Mouse (Mus musculus): ENCODE measurements around the gene Top3b. TPM values are rescaled to one million over a fixed set of nuclear protein-coding genes. Genes with fewer than 3 reads are reported as not detected.

The Top3b gene
- polyA plus RNA-seq, 1 experiment from 2014 or later = 64.0 TPM

GRCm38 (mm10) chr16:16879025-16879424, 8.5 kb downstream of the Top3b start:
- H3K36me3 ChIP-seq (ENCODE audit: control insufficient read depth, insufficient read depth, low read length) = peaks cover 86% of the 10 kb centered on the region
- H3K9ac ChIP-seq (ENCODE audit: low read length) = no peak overlapping the region
- no peak for DNase-seq (ENCODE audit: low spot score)
- H3K4me2 ChIP-seq (ENCODE audit: low read length) = no peak overlapping the region
- no peak overlapping the region for H3K4me3 ChIP-seq (ENCODE audit: low read depth, low read length)
- ATAC-seq (replicated peaks; ENCODE audit: low FRiP score, low TSS enrichment, low read depth) = no peak
- no peaks in the 10 kb centered on the region for H3K27me3 ChIP-seq (replicated peaks; ENCODE audit: control insufficient read depth, insufficient read depth, low read length)
- 93% methylated on average over 5 of the region's 5 CpGs for WGBS
- H3K27ac ChIP-seq (ENCODE audit: low read depth) = no peak overlapping the region
- H3K4me1 ChIP-seq (replicated peaks; ENCODE audit: control insufficient read depth, insufficient read depth, low read length) = no peaks in the 10 kb centered on the region
- peaks cover 6% of the 10 kb centered on the region; the same call in 1 of the 2 replicates for H3K9me3 ChIP-seq (ENCODE audit: control insufficient read depth, low read length)

GRCm38 (mm10) chr16:16888341-16888740, 17.8 kb downstream of the Top3b start:
- Histone ChIP-seq H3K4me1 (replicated peaks; ENCODE audit: control insufficient read depth, insufficient read depth, low read length) (no peaks in the 10 kb centered on the region), H3K9ac (ENCODE audit: low read length) (no peak overlapping the region), H3K4me3 (ENCODE audit: low read depth, low read length) (no peak overlapping the region), H3K27me3 (replicated peaks; ENCODE audit: control insufficient read depth, insufficient read depth, low read length) (no peaks in the 10 kb centered on the region), H3K27ac (ENCODE audit: low read depth) (no peak overlapping the region), H3K4me2 (ENCODE audit: low read length) (no peak overlapping the region), H3K9me3 (ENCODE audit: control insufficient read depth, low read length) (no peaks in the 10 kb centered on the region), H3K36me3 (ENCODE audit: control insufficient read depth, insufficient read depth, low read length) (peaks cover 96% of the 10 kb centered on the region)
- DNase-seq (ENCODE audit: low spot score) (no peak), ATAC-seq (replicated peaks; ENCODE audit: low FRiP score, low TSS enrichment, low read depth) (no peak)
- WGBS = 89% methylated on average over 1 of the region's 1 CpGs

- Histone ChIP-seq H3K27me3 (replicated peaks; ENCODE audit: control insufficient read depth, insufficient read depth, low read length) (no peaks in the 10 kb centered on the region), H3K9me3 (ENCODE audit: control insufficient read depth, low read length) (no peaks in the 10 kb centered on the region), H3K4me3 (ENCODE audit: low read depth, low read length) (no peak overlapping the region), H3K4me2 (ENCODE audit: low read length) (no peak overlapping the region), H3K36me3 (ENCODE audit: control insufficient read depth, insufficient read depth, low read length) (peaks cover 63% of the 10 kb centered on the region), H3K27ac (ENCODE audit: low read depth) (no peak overlapping the region), H3K9ac (ENCODE audit: low read length) (no peak overlapping the region), H3K4me1 (replicated peaks; ENCODE audit: control insufficient read depth, insufficient read depth, low read length) (peaks cover 5% of the 10 kb centered on the region)
- ATAC-seq (replicated peaks; ENCODE audit: low FRiP score, low TSS enrichment, low read depth) (no peak), DNase-seq (ENCODE audit: low spot score) (no peak)
- 92% methylated on average over 7 of the region's 7 CpGs for WGBS
Measured at GRCm38 (mm10) chr16:16892366-16892765, 21.8 kb downstream of the Top3b start.

DNA sequence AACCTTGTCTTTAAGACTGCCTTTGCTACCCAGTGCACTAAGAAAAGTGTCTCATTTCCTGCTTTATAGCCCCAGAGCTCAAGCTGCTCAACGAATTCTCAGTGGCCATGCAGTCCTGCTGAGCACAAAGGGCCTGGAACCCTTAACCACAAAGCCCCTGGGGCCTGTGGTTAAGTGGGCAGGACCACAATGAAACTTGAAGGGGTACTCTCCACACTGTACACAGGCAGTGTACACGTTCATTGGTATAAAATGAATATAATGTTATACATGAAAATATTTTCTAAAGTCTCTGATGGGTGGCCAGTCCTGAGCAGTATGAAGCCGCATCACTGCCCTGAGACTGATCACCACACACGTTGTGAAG, 25.5 kb downstream of the Top3b start:
- H3K27ac ChIP-seq (ENCODE audit: low read depth) = no peak overlapping the region
- no peaks in the 10 kb centered on the region for H3K27me3 ChIP-seq (replicated peaks; ENCODE audit: control insufficient read depth, insufficient read depth, low read length)
- H3K4me3 ChIP-seq (ENCODE audit: low read depth, low read length) = peak overlapping the region; percentile 56; the same call in 1 of the 2 replicates
- H3K4me2 ChIP-seq (ENCODE audit: low read length) = 0 out of 2 replicates have a peak overlapping the region, but pooled peaks have one; percentile 82
- peaks cover 28% of the 10 kb centered on the region for H3K36me3 ChIP-seq (ENCODE audit: control insufficient read depth, insufficient read depth, low read length)
- H3K4me1 ChIP-seq (replicated peaks; ENCODE audit: control insufficient read depth, insufficient read depth, low read length) = peaks cover 9% of the 10 kb centered on the region
- 27% methylated on average over 4 of the region's 4 CpGs for WGBS
- no peaks in the 10 kb centered on the region for H3K9me3 ChIP-seq (ENCODE audit: control insufficient read depth, low read length)
- no peak overlapping the region for H3K9ac ChIP-seq (ENCODE audit: low read length)
- DNase-seq (ENCODE audit: low spot score) = no peak
- ATAC-seq (replicated peaks; ENCODE audit: low FRiP score, low TSS enrichment, low read depth) = no peak; the same call in 1 of the 2 replicates

DNA sequence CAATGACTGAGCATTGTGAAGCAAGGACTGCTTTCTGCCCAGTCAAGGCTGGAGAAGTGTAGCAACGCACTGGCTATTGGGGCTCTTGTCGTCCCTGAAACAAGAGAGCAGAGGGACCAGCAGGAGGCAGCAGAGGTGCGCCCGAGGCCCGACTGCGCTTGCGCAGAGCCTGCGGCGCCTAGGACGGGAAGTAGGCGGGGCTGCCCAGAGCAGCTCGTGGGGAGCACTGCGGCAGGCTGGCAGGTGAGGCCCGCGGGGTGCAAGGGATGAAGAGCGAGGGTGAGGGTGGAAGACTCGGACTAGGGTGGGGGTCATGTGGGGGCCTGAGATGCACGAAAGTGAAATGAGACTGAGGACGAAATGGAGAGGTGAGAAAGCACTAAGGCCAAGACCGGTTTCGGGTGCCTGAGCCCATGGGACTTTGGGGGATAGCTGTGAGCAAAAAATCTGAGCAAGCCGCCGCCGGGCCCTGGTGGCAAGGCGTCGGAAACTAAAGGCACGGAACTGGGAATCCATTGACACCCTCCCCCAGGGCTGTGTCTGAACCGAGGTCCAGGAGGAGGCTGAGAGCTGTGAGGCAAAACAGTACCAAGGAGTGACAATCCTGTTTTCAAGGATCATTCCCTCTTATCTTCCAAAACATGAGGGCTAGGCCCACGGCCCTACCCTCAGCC, 26.0 kb downstream of the Top3b start, which contains the start of gene Ppm1f:
TSS of gene Ppm1f (plus strand) at position 88 of the 674 bp plus-strand sequence.
- Histone ChIP-seq H3K9ac (ENCODE audit: low read length) (peak within 1 kb of the TSS; percentile 60), H3K4me3 (ENCODE audit: low read depth, low read length) (peak within 1 kb of the TSS; percentile 56), H3K27me3 (replicated peaks; ENCODE audit: control insufficient read depth, insufficient read depth, low read length) (no peaks in the 10 kb centered on the region), H3K9me3 (ENCODE audit: control insufficient read depth, low read length) (no peaks in the 10 kb centered on the region), H3K27ac (ENCODE audit: low read depth) (peak within 1 kb of the TSS; percentile 3; the same call in 1 of the 2 replicates), H3K4me2 (ENCODE audit: low read length) (peak within 1 kb of the TSS; percentile 82), H3K36me3 (ENCODE audit: control insufficient read depth, insufficient read depth, low read length) (peaks cover 22% of the 10 kb centered on the region), H3K4me1 (replicated peaks; ENCODE audit: control insufficient read depth, insufficient read depth, low read length) (peaks cover 9% of the 10 kb centered on the region)
- DNase-seq (ENCODE audit: low spot score) = peak; percentile 97
- 1% methylated on average over 29 of the region's 29 CpGs for WGBS
- peak; percentile 91 for ATAC-seq (replicated peaks; ENCODE audit: low FRiP score, low TSS enrichment, low read depth)

GRCm38 (mm10) chr16:16897056-16897584, 26.6 kb downstream of the Top3b start:
- Histone ChIP-seq H3K27ac (ENCODE audit: low read depth) (peak overlapping the region; percentile 3; the same call in 1 of the 2 replicates), H3K27me3 (replicated peaks; ENCODE audit: control insufficient read depth, insufficient read depth, low read length) (no peaks in the 10 kb centered on the region), H3K4me2 (ENCODE audit: low read length) (peak overlapping the region; percentile 82), H3K4me1 (replicated peaks; ENCODE audit: control insufficient read depth, insufficient read depth, low read length) (peaks cover 9% of the 10 kb centered on the region), H3K9me3 (ENCODE audit: control insufficient read depth, low read length) (no peaks in the 10 kb centered on the region), H3K4me3 (ENCODE audit: low read depth, low read length) (peak overlapping the region; percentile 56), H3K9ac (ENCODE audit: low read length) (peak overlapping the region; percentile 60), H3K36me3 (ENCODE audit: control insufficient read depth, insufficient read depth, low read length) (peaks cover 16% of the 10 kb centered on the region)
- WGBS = 26% methylated on average over 10 of the region's 10 CpGs
- ATAC-seq (replicated peaks; ENCODE audit: low FRiP score, low TSS enrichment, low read depth) = no peak
- DNase-seq (ENCODE audit: low spot score) = no peak

DNA sequence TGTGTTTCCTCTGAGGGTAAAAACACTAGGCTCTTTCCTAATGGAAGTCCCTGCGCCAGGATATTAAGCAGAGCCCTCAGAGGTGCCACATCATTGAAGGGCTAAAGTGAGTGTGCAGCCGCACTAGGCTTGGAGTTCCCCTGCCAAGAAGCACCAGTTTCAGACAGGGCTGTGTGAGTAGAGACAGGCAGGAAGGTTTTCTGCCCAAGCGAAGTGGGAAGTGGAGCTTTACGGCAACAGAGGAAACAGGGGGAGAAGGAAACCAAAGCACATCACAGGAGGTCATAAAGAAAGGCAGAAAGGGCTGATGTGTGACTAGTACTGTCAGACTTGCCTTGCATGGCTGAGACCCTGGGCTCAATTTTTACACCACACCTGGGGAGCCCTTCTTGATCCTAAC, 31.8 kb downstream of the Top3b start:
- Histone ChIP-seq H3K9ac (ENCODE audit: low read length) (no peak overlapping the region), H3K9me3 (ENCODE audit: control insufficient read depth, low read length) (no peaks in the 10 kb centered on the region), H3K4me2 (ENCODE audit: low read length) (no peak overlapping the region), H3K4me3 (ENCODE audit: low read depth, low read length) (no peak overlapping the region), H3K27me3 (replicated peaks; ENCODE audit: control insufficient read depth, insufficient read depth, low read length) (no peaks in the 10 kb centered on the region), H3K4me1 (replicated peaks; ENCODE audit: control insufficient read depth, insufficient read depth, low read length) (peaks cover 4% of the 10 kb centered on the region), H3K27ac (ENCODE audit: low read depth) (no peak overlapping the region), H3K36me3 (ENCODE audit: control insufficient read depth, insufficient read depth, low read length) (peaks cover 33% of the 10 kb centered on the region)
- ATAC-seq (replicated peaks; ENCODE audit: low FRiP score, low TSS enrichment, low read depth) (no peak), DNase-seq (ENCODE audit: low spot score) (no peak)
- 83% methylated on average over 4 of the region's 4 CpGs for WGBS

DNA sequence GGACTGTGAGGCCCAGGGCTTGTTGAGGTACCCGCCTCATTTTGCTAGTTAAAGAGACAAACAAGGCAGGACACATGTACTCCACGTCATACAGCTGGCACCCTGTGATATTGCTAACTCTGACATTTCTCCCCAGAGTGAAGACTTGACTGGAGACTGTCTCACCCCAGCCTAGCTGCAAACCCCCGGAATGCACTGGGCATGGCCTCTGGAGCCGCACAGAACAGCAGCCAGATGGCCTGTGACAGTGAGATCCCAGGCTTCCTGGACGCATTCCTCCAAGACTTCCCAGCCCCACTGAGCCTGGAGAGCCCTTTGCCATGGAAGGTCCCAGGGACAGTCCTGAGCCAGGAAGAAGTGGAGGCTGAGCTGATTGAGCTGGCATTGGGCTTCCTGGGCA, 32.7 kb downstream of the Top3b start:
- Histone ChIP-seq H3K36me3 (ENCODE audit: control insufficient read depth, insufficient read depth, low read length) (peaks cover 36% of the 10 kb centered on the region), H3K4me3 (ENCODE audit: low read depth, low read length) (no peak overlapping the region), H3K4me2 (ENCODE audit: low read length) (no peak overlapping the region), H3K4me1 (replicated peaks; ENCODE audit: control insufficient read depth, insufficient read depth, low read length) (no peaks in the 10 kb centered on the region), H3K9ac (ENCODE audit: low read length) (no peak overlapping the region), H3K27ac (ENCODE audit: low read depth) (no peak overlapping the region), H3K9me3 (ENCODE audit: control insufficient read depth, low read length) (no peaks in the 10 kb centered on the region), H3K27me3 (replicated peaks; ENCODE audit: control insufficient read depth, insufficient read depth, low read length) (no peaks in the 10 kb centered on the region)
- ATAC-seq (replicated peaks; ENCODE audit: low FRiP score, low TSS enrichment, low read depth) (no peak), DNase-seq (ENCODE audit: low spot score) (no peak)
- 90% methylated on average over 5 of the region's 5 CpGs for WGBS

DNA sequence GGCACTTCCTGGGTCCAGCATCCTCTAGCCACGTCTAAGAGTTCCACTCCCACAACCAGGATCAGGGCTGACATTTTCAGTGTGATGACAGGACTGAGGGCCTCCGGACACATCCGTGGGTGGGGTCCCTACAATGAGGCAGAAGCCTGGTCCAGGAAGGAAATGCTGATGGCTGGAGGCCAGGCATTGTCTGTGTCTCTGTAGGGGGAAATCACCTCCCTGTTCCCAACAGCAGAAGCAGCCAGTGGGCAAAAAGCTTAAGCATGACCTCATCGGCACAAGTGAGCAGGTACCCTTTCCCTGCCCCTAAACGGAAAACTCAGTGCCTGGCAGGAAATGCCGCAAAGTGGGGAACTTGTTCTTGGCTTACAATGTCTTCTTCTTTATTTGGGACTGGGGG, 37.3 kb downstream of the Top3b start:
- DNase-seq (ENCODE audit: low spot score) (no peak), ATAC-seq (replicated peaks; ENCODE audit: low FRiP score, low TSS enrichment, low read depth) (no peak)
- H3K9ac ChIP-seq (ENCODE audit: low read length) = no peak overlapping the region
- no peak overlapping the region for H3K4me3 ChIP-seq (ENCODE audit: low read depth, low read length)
- peaks cover 70% of the 10 kb centered on the region for H3K36me3 ChIP-seq (ENCODE audit: control insufficient read depth, insufficient read depth, low read length)
- H3K27ac ChIP-seq (ENCODE audit: low read depth) = 0 out of 2 replicates have a peak overlapping the region, but pooled peaks have one; percentile 10
- H3K27me3 ChIP-seq (replicated peaks; ENCODE audit: control insufficient read depth, insufficient read depth, low read length) = no peaks in the 10 kb centered on the region
- H3K4me2 ChIP-seq (ENCODE audit: low read length) = no peak overlapping the region
- WGBS = 73% methylated on average over 6 of the region's 6 CpGs
- H3K4me1 ChIP-seq (replicated peaks; ENCODE audit: control insufficient read depth, insufficient read depth, low read length) = no peaks in the 10 kb centered on the region
- no peaks in the 10 kb centered on the region for H3K9me3 ChIP-seq (ENCODE audit: control insufficient read depth, low read length)
